Mouse (Mus musculus): Measurements from ENCODE around the gene Gm20479.

DNA sequence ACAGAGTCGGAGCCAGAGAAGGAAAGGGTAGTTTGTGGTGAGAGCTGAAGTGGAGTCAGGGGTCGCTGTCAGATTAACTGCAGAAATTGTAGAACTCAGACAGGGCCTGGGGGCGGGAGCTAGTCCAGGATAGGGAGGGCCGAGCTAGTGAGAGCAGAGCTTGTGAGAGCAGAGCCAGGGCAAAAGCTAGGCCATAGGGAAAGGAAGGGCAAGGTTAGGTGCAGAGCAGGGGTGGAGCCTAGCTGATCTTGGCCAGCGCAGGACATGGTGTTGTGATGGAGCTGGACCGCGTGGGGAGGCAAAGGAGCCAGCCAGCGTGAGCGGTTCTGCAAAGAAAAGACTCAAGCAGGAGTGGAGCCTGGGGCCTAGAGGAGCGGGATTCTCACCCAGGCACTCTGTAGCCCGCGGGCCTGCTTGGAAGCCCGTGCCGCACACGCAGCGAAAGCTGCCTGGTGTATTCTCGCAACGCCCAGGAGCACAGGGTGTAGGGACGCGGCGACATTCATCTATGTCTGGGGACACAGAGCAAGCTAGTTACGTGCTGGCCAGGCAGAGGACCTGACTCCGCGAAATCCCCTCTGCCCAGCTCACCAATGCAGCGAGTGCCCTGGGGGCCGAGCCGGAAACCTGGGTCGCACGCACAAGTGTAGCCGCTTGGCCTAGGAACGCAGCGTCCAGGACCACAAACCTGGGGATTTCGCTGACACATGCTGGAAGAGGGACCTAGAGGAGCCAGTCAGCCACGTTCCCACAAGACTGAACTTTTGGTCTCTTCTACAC is 30.9 kb downstream of the Gm20479 start:
- TF ChIP-seq CTCF (IDR thresholded peaks at IDR 0.05; ENCODE audit: control insufficient read depth, insufficient read depth, insufficient read length), result no peak
- no peak for TF ChIP-seq CEBPB (IDR thresholded peaks at IDR 0.05; ENCODE audit: low read depth)
- TF ChIP-seq USF1 (IDR thresholded peaks at IDR 0.05; ENCODE audit: low read depth), result no peak
- no peak for TF ChIP-seq MYOG (IDR thresholded peaks at IDR 0.05; ENCODE audit: control insufficient read depth, extremely low read depth, insufficient read length)
- TF ChIP-seq MYOD1 (IDR thresholded peaks at IDR 0.05; ENCODE audit: control insufficient read depth, insufficient read length, low read depth), result no peak

All from C2C12 (cell line).